Mouse (Mus musculus): ENCODE data around the gene T2. TPM values are rescaled to one million over a fixed set of nuclear protein-coding genes. Genes with fewer than 3 reads are reported as not detected.
"Not testable (repeated sequence)": the region's sequence is repeated elsewhere in the genome, so short reads cannot be mapped to it uniquely, and the experiment has no call there.

T2 gene
- polyA plus RNA-seq (2012): not detected in 2 replicates

DNA sequence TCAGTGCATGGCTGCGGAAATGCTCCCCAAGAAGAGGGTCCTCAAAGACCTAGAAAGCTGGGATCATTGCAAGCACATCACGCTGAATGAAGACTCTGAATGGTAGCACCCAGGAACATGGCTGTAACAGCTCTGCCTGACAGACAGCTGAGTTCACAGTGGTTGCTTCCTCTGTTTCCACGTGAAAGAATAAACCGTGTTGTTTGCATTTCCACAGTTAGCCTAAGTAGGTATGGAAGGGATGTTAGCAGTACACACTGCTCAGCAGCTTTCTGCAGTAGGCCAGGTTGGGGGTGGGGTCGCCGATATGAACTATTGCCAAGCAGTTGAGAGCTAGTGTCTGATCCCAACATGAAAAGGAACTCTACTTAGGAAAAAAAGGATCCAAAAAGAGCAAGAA, at the start of gene T2:
Gene T2 (plus strand): TSS at position 301 of the 400 bp plus-strand sequence.
- TF ChIP-seq TAL1 (IDR thresholded peaks at IDR 0.05; ENCODE audit: low read length) (no peak), GATA1 (IDR thresholded peaks at IDR 0.05; ENCODE audit: low read length) (no peak)
- H3K4me3 ChIP-seq (replicated peaks): no peak within 1 kb of the TSS
- H3K36me3 ChIP-seq (ENCODE audit: control insufficient read depth): no peaks in the 10 kb centered on the region
- no peaks in the 10 kb centered on the region for H3K9me3 ChIP-seq (ENCODE audit: control insufficient read depth, low read length)
- no peaks in the 10 kb centered on the region for H3K27me3 ChIP-seq (ENCODE audit: control insufficient read depth)
- no peaks in the 10 kb centered on the region for H3K4me1 ChIP-seq (ENCODE audit: control insufficient read depth)

DNA sequence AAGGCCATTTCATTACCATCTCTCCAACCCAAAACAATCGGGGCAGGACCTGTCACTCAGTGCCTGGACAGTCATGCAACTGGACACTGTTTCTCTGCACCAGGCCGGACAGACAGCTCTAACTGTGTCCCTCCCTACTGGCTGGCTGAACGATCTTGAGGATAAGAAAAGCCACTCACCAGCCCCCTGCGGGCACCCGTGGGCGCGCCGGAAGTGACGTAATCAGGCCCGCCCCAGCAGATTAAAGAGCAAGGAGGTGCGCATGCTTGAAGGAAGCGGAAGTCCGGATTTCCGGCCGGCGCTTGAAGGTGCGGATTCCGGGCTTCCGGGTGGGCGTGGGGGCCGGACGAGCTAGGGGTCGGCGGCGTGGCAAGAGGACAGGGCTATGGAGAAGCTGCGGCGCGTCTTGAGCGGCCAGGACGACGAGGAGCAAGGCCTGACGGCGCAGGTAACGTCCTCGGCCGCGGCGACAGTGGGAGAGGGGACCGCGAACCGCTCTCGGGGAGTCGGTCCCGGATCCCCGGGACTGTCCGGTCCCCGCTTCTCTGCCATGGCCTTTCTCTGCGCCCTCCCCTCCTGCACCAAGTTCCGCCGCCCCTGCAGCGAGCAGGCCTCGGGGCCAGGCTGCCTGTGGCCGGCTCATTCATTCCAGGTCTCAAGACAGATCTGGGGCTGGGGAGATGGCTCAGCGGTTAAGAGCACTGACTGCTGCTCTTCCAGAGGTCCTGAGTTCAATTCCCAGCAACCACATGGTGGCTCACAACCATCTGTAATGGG, 44.8 kb upstream of the T2 start, which contains the start of gene Sft2d1:
Gene Sft2d1 (plus strand): TSS at position 265 of the 777 bp plus-strand sequence.
- no peaks in the 10 kb centered on the region for H3K27me3 ChIP-seq (ENCODE audit: control insufficient read depth)

DNA sequence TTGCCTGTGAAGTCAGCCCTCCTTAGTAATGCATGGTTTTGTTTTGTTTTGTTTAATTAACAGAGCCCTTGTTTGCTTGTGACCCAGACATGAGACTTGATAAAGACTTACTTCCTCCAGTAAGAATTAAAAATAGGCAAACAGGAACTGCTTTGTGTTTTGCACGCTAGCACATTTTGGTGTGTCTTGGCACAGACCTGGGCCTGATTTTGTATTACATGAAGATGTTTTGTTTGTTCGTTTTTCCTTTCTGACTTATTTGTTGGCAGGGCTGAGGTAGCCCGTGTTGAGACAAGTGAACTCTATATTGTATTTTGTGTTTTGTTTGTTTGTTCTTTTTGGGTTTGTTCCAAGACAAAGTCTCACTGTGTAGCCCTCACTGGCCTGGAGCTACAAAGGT, 44.0 kb upstream of the T2 start:
- TF ChIP-seq TAL1 (IDR thresholded peaks at IDR 0.05; ENCODE audit: low read length): no peak
- no peak for TF ChIP-seq GATA1 (IDR thresholded peaks at IDR 0.05; ENCODE audit: low read length)
- Histone ChIP-seq H3K36me3 (ENCODE audit: control insufficient read depth) (peaks cover 8% of the 10 kb centered on the region), H3K4me3 (replicated peaks) (peak overlapping the region; percentile 94), H3K9me3 (ENCODE audit: control insufficient read depth, low read length) (no peaks in the 10 kb centered on the region), H3K4me1 (ENCODE audit: control insufficient read depth) (peaks cover 24% of the 10 kb centered on the region), H3K27me3 (ENCODE audit: control insufficient read depth) (no peaks in the 10 kb centered on the region)

More for the DNA sequence above, 44.8 kb upstream of the T2 start, which contains the start of gene Sft2d1:
- H3K36me3 ChIP-seq (ENCODE audit: control insufficient read depth): peaks cover 5% of the 10 kb centered on the region
- TF ChIP-seq GATA1 (IDR thresholded peaks at IDR 0.05; ENCODE audit: low read length) (no peak), TAL1 (IDR thresholded peaks at IDR 0.05; ENCODE audit: low read length) (no peak)
- H3K4me1 ChIP-seq (ENCODE audit: control insufficient read depth): peaks cover 24% of the 10 kb centered on the region
- no peaks in the 10 kb centered on the region for H3K9me3 ChIP-seq (ENCODE audit: control insufficient read depth, low read length)
- H3K4me3 ChIP-seq (replicated peaks): peak within 1 kb of the TSS; percentile 94

DNA sequence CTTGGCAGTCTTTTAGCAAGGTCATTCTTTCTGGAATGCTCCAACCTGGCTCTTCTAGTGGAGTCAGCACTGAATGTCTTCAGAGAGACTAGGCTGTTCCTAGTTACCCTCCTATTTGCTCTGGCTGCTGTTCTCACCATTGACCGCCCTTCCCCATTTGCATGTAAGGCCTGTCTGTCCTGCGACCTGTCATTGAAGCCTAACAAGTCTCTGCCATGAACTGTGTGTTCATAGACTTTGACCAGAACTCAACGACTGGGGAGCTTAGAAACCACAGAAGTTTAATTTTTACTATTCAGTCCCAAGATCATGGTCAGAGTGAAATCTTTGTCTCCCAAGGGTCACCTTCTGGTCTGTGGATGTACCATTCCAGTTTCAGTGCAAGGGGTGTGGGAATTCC, 41.8 kb upstream of the T2 start:
- H3K4me3 ChIP-seq (replicated peaks): no peak overlapping the region
- no peaks in the 10 kb centered on the region for H3K9me3 ChIP-seq (ENCODE audit: control insufficient read depth, low read length)
- no peaks in the 10 kb centered on the region for H3K27me3 ChIP-seq (ENCODE audit: control insufficient read depth)
- H3K4me1 ChIP-seq (ENCODE audit: control insufficient read depth): peaks cover 24% of the 10 kb centered on the region
- TF ChIP-seq TAL1 (IDR thresholded peaks at IDR 0.05; ENCODE audit: low read length): no peak
- TF ChIP-seq GATA1 (IDR thresholded peaks at IDR 0.05; ENCODE audit: low read length): no peak
- peaks cover 12% of the 10 kb centered on the region for H3K36me3 ChIP-seq (ENCODE audit: control insufficient read depth)

DNA sequence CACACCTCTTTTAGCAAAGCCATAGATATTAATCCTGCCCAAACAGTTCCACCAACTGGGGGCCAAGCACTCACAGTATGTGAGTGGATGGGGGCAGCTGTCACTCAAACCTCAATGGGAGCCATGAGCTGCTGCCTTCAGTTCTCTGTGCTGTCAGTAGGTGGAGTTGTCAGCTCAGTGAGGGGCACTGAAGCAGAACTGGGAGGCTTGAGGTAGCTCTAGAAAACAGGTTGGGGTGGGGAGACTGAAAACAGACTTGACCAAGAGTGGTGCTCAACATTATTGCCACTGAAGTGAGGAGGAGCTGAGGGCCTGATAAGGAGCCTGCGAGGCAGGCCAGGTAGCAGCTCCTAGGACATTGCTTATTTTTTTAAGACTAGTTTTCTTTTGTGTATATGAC, 39.5 kb upstream of the T2 start:
- peaks cover 23% of the 10 kb centered on the region for H3K36me3 ChIP-seq (ENCODE audit: control insufficient read depth)
- H3K4me1 ChIP-seq (ENCODE audit: control insufficient read depth): peaks cover 19% of the 10 kb centered on the region
- H3K4me3 ChIP-seq (replicated peaks): no peak overlapping the region
- H3K9me3 ChIP-seq (ENCODE audit: control insufficient read depth, low read length): no peaks in the 10 kb centered on the region
- no peaks in the 10 kb centered on the region for H3K27me3 ChIP-seq (ENCODE audit: control insufficient read depth)
- no peak for TF ChIP-seq TAL1 (IDR thresholded peaks at IDR 0.05; ENCODE audit: low read length)
- no peak for TF ChIP-seq GATA1 (IDR thresholded peaks at IDR 0.05; ENCODE audit: low read length)

DNA sequence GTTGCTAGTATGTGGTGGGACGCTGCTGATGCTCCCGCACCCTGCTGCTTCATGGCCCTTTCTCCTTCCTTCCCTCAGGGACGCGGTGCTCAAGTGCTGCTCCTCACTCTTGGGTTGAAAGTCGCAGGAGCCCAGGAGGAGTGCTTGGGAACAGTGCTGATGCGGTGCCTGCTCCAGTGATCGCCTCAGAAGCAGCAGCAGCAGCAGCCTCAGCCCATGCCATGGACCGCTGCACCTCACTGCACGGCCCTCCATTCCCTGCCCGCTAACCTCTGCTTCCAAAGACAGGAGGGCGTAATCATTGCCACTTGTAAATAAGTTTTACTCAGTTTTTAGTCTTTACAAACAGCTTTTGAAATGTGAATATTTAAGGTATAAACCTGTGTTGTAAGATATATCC, 28.9 kb upstream of the T2 start:
- peaks cover 37% of the 10 kb centered on the region for H3K36me3 ChIP-seq (ENCODE audit: control insufficient read depth)
- not testable (repeated sequence) for H3K9me3 ChIP-seq (ENCODE audit: control insufficient read depth, low read length); H3K4me3 ChIP-seq (replicated peaks); H3K4me1 ChIP-seq (ENCODE audit: control insufficient read depth); H3K27me3 ChIP-seq (ENCODE audit: control insufficient read depth)

DNA sequence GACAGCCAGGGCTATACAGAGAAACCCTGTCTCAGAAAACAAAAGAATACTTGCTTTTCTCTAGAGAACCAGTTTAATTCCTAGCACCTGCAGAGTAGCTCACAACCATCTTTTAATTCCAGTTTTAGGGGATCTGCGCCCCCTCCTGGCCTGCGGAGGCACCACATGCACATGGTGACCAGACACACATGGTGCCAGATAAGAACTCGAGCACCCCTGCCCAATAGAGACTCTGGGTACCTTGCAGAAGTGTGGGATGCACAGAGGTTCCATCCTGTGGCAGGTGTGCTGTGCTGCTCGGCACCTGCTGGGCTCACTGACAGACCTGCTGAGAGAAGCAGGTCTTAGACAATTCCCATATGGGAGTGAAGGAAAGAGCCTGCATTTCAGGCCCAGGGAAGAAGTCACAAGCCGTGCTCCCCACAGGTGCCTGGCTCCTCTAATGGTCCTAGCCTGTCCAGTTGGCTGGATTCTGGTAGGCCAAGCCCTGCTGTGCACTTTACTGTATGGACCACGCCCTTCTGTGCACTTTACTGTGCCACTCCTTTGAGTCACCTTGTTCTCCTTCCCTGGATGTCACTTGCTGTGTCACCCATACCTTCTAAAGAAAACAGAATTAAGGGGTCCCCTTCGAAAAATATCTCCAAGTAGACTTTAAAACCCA, 27.1 kb upstream of the T2 start:
- H3K9me3 ChIP-seq (ENCODE audit: control insufficient read depth, low read length): no peaks in the 10 kb centered on the region
- TF ChIP-seq TAL1 (IDR thresholded peaks at IDR 0.05; ENCODE audit: low read length): no peak
- no peak for TF ChIP-seq GATA1 (IDR thresholded peaks at IDR 0.05; ENCODE audit: low read length)
- H3K4me1 ChIP-seq (ENCODE audit: control insufficient read depth): no peaks in the 10 kb centered on the region
- no peak overlapping the region for H3K4me3 ChIP-seq (replicated peaks)
- peaks cover 28% of the 10 kb centered on the region for H3K36me3 ChIP-seq (ENCODE audit: control insufficient read depth)
- H3K27me3 ChIP-seq (ENCODE audit: control insufficient read depth): no peaks in the 10 kb centered on the region

DNA sequence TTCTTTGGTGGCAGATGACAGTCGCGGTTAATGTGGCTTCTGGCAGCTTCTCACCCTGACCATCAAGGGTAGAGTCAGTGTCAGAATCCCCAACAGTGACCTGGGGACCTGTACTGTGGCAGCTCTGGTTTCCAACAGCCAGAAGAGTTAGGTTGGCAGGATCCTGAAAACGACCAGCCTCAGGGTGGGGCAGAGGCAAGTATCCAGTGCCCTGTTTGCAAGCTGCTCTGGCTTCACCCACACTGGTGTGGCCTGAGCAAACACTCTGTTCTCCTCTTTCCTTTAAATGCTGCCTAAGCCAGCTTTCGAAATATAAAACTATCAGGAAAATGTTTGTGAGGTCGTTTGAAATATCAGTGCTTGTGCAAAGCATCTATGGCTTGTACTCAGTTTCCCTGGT, 25.2 kb upstream of the T2 start:
- no peaks in the 10 kb centered on the region for H3K9me3 ChIP-seq (ENCODE audit: control insufficient read depth, low read length)
- no peaks in the 10 kb centered on the region for H3K4me1 ChIP-seq (ENCODE audit: control insufficient read depth)
- H3K27me3 ChIP-seq (ENCODE audit: control insufficient read depth): no peaks in the 10 kb centered on the region
- H3K4me3 ChIP-seq (replicated peaks): no peak overlapping the region
- TF ChIP-seq TAL1 (IDR thresholded peaks at IDR 0.05; ENCODE audit: low read length) (no peak), GATA1 (IDR thresholded peaks at IDR 0.05; ENCODE audit: low read length) (no peak)
- H3K36me3 ChIP-seq (ENCODE audit: control insufficient read depth): peaks cover 16% of the 10 kb centered on the region

DNA sequence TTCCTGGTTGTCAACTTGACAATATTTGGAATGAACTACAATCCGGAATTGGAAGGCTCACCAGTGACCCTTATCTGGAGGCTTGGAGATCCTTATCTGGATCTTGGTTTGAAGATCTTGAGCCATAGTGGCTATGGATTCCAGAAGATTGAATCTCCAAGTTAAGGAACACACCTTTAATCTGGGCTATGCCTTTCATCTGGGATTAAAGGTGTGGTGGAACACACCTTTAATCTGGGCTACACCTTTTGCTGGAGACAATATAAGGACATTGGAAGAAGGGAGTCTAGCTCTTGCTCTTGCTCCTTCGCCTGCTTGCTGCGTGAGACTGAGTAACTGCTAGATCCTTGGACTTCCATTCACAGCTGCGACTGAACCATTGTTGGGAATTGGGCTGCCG, 18.6 kb upstream of the T2 start, which contains the start of gene Prr18:
Gene Prr18 (plus strand): TSS at position 301 of the 400 bp plus-strand sequence.
- not testable (repeated sequence) for H3K9me3 ChIP-seq (ENCODE audit: control insufficient read depth, low read length); H3K4me1 ChIP-seq (ENCODE audit: control insufficient read depth); H3K4me3 ChIP-seq (replicated peaks); H3K36me3 ChIP-seq (ENCODE audit: control insufficient read depth)
- H3K27me3 ChIP-seq (ENCODE audit: control insufficient read depth): peaks cover 39% of the 10 kb centered on the region
